Mouse (Mus musculus) thymus, postnatal 4 days (tissue): Measurements from ENCODE around the gene Rab7b.

ENCODE experiments used
- DNase-seq: peaks from one replicate; pipeline ENCODE4 v3.0.0; 2021

Gene Rab7b

DNA sequence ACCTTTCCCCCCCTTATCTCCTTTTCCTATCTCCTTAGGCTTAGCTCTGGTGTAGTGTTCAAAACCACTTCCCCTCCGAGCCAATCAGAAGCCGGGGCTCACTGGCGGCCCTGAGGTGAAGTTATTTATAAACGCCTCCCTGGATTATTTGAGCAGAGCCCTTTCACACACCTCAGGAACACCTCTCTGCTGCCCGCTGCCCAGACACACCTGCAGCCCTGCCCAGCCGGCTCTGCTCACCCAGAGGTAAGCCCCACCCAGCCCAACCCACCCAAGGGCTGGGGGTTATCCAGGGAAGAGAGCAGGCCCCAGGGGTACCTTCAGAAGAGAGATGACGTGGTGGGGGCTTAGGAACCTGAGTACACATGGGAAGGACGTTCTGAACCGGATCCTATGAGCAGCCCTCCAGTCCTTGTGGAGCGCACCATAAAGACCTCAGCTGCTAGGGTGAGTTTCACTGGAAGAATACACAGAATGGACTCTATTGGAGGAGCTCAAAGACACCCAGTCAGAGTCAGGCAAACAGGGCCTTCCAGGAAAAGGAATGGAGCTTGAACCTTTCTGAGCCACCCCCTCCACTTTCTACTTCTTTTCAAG lies 55.5 kb downstream of the Rab7b start, which contains the start of gene Slc26a9:
Gene Slc26a9 (plus strand): TSS at position 155 of the 597 bp plus-strand sequence.
- DNase-seq = no peak

DNA sequence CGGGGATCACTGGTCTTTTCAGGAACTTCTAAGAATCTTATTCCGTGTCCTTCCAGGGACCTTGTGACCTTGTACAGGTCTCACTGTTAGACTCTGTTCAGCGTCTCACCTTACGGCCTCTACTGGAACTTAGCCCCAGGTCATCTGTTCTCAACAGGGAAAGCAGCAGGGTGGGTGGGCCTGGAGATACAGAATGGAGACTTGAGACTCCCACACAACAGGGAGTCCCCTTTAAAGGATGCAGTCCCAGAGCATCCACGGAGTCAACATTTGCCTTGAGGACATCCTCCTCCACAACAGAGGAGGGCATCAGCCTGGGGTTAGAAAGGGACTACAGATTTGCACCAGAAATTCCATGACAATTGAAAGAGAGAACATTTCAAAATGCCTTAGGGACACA lies 56.9 kb downstream of the Rab7b start:
- no peak for DNase-seq

DNA sequence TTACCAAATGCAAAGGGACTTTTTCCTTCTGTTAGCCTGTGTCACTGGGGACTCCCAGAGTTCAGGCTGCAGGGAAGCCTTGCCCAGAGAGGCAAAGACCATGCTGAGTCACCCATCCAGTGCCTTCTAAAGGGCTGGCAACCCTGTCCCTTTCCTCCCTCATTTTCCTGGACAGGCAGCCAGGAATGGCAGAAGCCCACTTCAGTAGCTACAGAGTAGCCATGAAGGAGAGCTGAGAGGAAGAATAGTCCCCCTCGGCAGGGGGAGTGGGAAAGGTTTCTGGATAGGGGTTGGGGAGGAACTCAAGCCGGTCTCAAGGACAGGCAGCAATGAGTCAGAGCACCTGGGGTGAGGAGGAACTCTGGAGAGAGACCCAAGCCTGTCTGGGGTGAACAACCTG lies 59.3 kb downstream of the Rab7b start:
- DNase-seq = no peak

DNA sequence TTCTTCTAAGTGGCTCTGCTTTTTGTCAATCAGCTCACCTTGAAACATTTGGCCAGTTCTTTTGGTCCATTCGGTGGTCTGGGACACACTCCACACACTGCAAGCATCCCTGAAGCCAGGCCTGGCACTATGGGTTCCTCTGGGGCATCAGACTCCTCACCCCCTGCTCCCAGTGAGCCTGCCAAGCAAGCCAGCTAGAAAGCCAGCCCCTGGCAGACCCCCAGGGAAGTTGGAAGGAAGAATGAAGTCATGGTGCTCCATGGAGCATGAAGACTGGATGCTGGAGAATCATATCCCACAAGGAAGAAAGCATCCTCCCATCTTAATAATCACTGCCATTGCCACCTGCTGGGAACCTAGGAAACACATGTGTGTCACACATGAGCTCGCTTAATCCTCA lies 60.1 kb downstream of the Rab7b start:
- no peak for DNase-seq

DNA sequence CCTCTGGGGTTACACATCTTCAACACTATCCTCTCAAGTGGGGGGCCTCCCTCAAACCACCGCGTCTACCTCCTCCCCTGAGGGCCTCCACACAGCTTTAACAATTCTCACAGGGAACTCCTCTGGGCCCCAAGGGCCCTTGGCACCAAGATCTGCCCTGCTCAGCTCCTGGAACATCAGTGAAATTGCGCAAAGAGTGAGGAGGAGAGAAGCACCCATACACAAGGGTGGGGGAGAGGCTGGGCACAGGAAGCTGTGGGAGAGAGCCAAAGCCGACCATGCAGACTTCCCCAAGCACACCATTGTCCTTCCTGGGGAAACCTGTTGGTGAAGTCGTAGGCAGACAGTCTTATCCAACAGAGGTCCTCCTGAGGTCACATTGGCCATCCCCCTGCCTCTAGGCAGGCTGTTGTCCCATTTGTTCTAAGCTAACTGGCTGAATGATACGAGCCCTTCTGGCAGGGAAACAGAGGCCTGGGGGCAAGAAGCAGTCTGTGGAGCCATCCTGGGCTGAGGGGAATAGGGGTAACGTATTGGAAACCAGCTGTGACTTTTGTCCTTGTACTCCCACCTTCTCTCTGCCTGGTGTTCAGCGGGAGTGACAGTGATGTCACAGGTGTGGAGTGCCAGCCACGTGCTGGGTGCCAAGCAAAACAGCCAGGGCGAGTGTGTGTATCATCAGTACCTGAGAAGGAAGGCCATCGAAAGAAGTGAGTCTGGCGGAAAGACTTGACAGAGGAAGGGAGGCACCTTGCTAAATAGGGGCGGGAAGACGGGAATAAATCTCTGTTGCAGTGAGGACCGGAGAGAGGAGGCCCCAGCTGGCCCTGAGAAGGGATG lies 61.4 kb downstream of the Rab7b start:
- no peak for DNase-seq

DNA sequence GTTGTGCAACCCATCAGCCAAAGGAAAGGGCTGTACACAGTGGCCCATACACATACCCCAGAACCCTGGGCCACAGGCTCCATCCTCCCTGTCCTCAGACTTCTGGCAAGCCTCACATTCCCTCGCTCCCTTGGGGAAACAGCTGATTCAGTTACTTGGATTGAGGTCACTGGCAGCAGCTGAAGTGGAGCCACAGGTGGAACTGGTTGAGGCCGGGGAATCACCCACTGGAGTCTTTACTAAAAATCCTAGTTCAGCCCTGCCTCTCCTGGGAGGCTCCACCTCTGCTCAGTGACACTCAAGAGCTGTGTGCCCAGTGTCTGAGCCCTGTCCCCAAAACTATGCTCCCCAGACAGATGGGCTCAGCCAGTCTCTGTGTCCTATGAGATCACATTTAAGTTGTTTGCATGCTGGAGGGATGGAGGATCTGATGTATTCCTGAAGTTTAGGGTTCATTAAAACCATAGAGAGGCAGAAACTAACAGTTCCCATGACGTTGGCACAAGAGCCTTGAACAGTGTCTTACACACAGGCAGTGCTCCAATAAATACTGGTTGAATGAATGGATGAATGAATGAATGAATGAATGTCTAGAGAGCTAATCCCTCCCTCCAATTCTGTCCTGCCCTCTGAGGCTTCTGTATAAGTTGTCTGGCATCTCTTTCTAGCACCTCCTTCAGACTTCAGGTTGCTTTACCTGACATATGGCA lies 62.8 kb downstream of the Rab7b start:
- DNase-seq = no peak

DNA sequence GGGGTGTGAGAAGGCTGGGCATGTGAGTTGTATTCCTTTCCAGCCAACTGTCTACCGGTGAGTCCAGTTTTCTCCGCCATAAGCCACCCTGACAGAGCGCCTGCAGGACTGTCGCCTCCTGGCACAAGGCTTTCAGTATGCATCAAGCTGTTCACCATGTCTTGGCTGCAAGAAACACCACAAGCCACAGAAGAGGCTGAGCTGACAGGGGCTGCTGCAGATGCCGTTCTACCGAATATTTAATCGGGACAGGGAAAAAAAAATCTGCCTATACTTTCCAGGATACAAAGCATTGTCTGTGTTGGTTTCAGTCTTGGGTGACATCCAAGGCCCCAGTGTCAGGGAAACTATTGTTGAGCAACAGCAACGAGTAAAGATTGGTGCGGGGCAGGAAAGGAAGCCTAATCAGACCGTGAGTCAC lies 63.4 kb downstream of the Rab7b start:
- DNase-seq = no peak

DNA sequence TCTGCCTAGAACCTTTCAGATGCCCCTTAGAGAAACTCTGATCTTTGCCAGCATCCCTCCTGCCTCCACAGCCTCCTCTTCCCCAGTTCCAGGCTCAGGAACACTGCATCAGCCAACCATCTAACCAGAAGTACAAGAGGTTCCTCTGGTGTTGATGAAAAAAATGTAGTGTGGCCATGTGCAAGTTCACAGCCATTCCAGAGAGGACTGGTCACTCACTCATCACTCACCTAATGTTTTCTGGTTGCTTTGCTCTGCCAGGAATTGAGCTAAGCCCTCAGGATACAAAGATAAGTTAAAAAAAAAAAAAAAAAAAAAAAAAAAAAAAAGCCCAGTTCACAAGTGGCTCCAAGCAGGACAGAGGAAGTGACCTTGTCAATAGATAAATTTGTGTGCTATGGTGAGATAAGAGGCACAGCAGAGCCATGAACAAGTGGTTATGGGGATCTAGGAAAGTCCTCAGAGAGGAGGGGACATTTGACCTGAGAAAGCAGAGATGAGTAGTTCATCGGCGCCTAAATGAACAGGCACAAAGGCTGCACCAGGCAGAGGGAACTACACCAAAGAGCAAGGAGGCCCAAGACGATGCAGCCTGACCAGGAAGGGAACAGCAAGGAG lies 65.8 kb downstream of the Rab7b start:
- no peak for DNase-seq

DNA sequence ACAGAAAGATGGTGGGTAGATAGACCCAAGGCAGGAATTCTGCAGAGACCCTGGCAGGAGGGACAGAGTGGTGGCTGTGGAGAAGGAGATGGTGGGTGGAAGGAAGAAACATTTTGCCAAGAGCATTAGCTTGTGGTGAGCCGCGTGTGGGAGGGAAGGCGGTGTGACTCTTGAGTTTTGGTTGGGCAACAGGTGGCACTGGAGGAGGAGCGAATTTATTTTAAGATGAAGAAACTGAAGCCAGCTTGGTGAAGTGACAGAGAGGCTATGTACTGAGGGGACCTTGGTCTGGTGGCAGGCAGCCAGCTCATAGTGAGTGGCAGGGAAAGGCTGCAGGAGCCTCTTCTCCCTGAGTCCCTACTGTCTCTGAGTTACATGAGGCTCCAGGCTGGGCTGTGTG lies 66.4 kb downstream of the Rab7b start:
- no peak for DNase-seq

DNA sequence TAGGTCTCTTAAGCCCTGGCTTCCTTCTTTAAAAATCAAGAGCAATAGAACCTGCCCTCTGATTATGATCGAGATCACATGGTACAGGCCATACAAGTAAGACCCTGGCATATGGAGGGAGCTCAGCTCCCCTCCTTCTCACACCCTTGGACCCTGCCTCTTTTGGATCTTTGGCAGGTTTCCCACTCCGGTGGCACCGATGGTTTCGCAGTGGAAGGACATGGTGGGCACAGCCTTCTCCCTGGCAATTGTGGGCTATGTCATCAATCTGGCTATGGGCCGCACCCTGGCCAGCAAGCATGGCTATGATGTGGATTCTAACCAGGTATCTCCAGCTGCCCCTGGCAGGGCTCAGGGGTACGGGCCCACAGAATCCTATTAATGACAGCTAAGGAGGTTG lies 68.7 kb downstream of the Rab7b start:
- DNase-seq = no peak

DNA sequence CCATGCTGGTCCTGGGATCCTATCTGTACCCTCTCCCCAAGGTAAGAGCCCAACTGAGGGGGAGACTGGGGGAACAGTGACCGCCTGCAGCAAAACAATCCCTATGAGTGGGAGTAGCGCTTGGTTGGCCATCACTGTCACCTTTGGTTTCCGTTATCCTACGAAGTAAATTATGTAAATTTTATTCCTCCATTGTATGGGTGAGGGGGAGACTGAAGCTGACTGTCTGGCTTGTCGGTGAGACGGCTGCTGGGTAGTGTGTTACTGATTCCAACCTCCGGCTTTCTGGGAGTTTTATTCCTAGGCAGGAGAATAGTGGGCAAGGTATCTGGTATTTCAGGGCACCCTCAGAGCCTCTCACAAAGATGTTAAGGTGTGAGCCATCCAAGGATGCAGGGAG lies 70.3 kb downstream of the Rab7b start:
- DNase-seq = no peak

DNA sequence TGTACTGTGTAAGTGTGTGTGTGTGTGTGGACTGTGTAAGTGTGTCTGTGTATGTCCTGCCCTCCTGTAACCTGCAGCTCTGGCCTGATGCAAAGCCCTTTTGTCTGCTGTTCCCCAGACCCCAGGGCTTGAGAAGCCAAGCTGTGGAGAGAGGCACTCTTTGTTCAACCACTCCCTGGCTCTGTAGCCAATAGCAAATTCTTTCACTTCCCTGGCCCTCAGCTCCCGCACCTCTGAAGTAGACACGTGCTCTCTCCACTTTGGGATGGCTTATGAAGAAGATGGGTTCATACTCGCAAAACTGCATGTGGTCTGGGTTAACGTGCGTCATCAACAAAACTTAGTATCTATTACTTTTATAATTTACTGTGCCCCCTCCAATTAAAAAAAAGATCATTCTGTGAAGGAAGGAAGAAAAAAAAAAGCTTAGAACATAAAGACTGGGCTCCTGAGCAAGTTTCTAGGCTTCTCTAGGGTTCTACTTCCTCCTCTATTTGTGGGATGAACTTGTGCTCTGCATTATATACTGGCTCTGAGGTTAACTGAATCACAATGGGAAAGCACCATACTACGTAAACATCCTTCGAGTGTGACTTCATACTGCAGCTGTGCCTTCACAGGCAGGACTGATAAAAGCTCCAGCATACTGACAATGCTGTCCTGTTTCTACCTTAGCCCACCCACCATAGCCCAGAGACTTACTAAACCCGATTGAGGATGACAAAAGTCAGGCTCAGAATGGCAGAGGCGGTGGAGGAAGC lies 71.4 kb downstream of the Rab7b start:
- DNase-seq = no peak

DNA sequence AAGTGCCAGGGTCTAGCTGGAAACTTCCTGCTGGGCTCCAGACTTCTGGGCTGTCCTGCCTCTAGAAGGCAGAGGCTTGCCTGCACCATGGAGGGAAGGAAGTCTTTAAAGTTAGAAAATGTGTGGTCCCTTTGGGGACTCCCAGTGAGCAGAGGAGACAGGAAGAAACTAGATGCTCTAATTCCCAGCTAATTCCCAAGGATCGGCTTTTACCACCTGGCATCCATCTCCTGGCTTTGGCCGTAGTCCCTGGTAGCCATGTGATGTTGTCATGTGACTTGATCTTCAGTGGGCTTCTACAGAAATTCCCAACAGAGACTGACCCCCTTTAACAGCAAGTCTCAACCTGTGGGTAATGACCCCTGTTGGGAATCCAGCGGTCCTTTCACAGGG lies 71.9 kb downstream of the Rab7b start:
- DNase-seq = no peak

DNA sequence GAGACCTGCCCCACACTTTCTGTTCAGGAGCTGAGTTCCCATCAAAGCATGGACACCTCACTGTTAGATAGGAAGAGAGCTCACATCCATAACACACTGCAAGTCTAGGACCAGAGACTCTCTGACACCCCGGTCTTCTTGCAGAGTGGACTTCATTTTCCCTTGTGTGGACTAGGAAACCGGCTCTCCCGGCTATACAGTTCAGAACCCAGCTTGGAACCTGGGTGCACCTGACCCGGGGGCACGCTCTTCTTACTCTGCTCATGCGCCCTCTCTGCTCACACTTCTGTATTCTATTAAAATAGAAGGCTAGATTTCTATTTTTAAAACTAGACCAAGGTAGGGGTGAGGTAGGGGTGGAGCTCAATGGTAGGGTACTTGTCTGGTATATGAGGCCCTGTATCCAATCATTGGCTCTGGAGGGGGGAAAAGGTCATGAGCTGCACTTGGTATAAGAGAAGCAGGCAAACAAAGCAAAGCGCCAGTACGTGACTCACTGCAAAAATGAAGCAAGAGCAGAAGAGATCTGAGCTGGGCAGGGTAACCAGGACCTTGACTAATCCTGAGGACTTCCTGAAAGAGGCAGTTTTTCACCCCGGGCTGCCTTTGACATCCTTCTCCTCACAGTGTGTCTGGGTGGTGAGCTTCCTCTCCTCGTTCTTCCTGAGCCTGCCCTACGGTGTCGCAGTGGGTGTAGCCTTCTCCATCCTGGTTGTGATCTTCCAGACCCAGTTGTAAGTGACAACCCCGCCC lies 72.8 kb downstream of the Rab7b start:
- no peak for DNase-seq

DNA sequence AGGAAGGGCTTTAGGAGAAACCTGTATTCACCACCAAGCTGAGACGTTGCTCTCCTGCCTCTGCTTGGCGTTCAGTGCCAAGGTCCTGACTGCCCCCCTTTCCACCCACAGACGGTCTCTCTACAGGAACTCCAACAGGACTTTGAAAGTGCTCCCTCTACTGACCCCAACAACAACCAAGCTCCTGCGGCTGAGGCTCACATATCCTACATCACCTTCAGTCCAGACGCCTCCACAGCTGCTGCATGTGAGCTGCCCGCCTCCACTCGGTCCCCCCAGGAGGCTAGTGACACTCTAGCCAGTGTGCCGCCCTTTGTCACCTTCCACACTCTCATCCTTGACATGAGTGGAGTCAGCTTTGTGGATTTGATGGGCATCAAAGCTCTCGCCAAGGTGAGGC lies 75.2 kb downstream of the Rab7b start:
- no peak for DNase-seq

DNA sequence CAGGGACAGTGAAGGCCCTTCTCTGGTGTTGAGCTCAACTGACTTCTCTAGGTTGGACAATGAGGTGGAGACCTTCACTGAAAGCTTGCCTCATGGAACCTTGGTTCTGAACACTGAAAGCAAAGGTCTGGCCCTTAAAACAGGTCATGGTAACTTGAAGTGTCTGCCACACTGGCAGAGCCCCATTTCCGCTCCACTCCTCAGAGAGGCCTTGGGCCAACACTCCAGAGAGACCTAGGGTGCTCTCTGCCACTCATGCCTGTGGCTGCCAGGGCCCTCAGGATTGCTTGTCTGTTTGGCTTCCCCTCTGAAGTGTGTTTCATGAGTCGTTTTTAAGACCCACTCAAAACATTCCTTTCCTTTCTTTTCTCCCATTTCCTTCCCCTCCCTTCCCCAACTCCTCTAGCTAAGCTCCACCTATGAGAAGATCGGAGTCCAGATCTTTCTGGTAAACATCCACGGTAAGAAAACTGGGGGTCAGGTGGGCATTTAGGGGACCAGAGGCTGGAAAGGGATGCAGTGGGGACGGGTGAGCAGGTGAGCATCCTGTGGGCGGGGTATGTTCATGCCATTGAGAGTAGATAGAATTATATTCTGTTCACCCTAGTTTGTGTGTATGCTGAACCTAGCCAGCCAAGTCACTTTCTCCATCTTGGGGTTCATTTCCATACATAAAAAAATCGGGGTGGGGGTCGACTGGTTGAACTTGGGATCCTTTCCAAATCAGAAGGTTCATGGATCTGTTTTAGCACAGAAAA lies 76.3 kb downstream of the Rab7b start:
- no peak for DNase-seq
